Mouse (Mus musculus): ENCODE measurements around the gene Nell2. TPM values are rescaled to one million over a fixed set of nuclear protein-coding genes. Genes with fewer than 3 reads are reported as not detected.

The Nell2 gene
- polyA plus RNA-seq, 1 experiment from 2014 or later = 21.0 TPM

DNA sequence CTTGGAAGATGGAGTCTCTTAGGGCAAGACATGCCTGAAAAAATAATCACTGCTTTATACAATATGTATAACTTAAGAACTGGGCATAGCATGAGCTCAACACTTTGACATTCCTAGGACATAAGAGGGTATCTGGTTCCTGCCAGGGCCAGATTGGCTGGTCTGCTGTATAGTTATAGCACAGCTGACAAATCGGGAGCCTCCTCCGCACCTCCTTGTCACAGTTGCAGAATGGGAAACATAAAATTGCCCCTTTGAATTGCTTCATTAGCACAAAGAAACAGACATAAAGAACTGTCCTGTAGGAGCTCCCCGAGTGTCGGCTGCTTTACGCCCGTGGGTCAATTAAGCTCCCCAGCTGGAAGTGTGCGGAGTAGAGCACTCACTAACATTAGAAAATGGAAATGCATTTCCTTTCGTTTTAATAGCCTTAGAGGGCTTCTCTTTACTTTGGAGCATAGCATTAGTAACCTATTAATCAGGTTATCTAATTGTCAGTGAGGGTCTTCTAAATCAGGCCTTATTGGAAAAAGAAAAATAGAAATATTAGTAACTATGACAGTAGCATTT, 473.2 kb downstream of the Nell2 start:
- H3K4me3 ChIP-seq (ENCODE audit: low read depth, low read length) = no peak overlapping the region
- H3K4me2 ChIP-seq (ENCODE audit: low read length) = no peak overlapping the region
- no peaks in the 10 kb centered on the region for H3K4me1 ChIP-seq (replicated peaks; ENCODE audit: control insufficient read depth, insufficient read depth, low read length)
- DNase-seq (ENCODE audit: low spot score) = no peak
- H3K27me3 ChIP-seq (replicated peaks; ENCODE audit: control insufficient read depth, insufficient read depth, low read length) = no peaks in the 10 kb centered on the region
- H3K27ac ChIP-seq (ENCODE audit: low read depth) = no peak overlapping the region
- H3K9me3 ChIP-seq (ENCODE audit: control insufficient read depth, low read length) = no peaks in the 10 kb centered on the region
- H3K36me3 ChIP-seq (ENCODE audit: control insufficient read depth, insufficient read depth, low read length) = no peaks in the 10 kb centered on the region
- WGBS = 80% methylated on average over 8 of the region's 8 CpGs
- no peak overlapping the region for H3K9ac ChIP-seq (ENCODE audit: low read length)
- ATAC-seq (replicated peaks; ENCODE audit: low FRiP score, low TSS enrichment, low read depth) = no peak

- H3K4me3 ChIP-seq (ENCODE audit: low read depth, low read length) = no peak overlapping the region
- no peaks in the 10 kb centered on the region for H3K27me3 ChIP-seq (replicated peaks; ENCODE audit: control insufficient read depth, insufficient read depth, low read length)
- H3K27ac ChIP-seq (ENCODE audit: low read depth) = no peak overlapping the region
- H3K9ac ChIP-seq (ENCODE audit: low read length) = no peak overlapping the region
- H3K4me2 ChIP-seq (ENCODE audit: low read length) = no peak overlapping the region
- DNase-seq (ENCODE audit: low spot score) = no peak
- no peak for ATAC-seq (replicated peaks; ENCODE audit: low FRiP score, low TSS enrichment, low read depth)
- no peaks in the 10 kb centered on the region for H3K4me1 ChIP-seq (replicated peaks; ENCODE audit: control insufficient read depth, insufficient read depth, low read length)
- WGBS = 71% methylated on average over 6 of the region's 6 CpGs
- H3K36me3 ChIP-seq (ENCODE audit: control insufficient read depth, insufficient read depth, low read length) = no peaks in the 10 kb centered on the region
- H3K9me3 ChIP-seq (ENCODE audit: control insufficient read depth, low read length) = no peaks in the 10 kb centered on the region
These were observed 479.1 kb downstream of the Nell2 start for GRCm38 (mm10) chr15:95049171-95049729.

DNA sequence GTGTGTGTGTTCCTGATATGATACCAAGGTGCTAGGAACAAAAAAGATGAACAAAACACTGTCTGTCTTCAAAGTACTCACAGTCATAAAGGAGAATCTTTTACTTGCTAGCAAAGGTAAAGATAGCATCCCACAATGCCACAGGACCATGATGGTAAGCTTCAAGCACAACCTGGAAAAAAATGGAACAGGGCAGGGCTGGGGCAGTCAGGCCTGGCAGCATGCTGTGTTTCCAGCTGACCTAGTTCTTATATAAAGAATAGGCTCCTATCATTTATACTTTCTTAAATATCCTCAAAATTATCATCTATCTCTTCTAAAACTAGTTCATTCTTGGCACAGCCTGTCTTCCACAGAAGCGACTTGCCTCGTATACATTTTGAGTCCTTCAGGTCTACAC, 480.9 kb downstream of the Nell2 start:
- H3K27me3 ChIP-seq (replicated peaks; ENCODE audit: control insufficient read depth, insufficient read depth, low read length) = no peaks in the 10 kb centered on the region
- no peak overlapping the region for H3K9ac ChIP-seq (ENCODE audit: low read length)
- ATAC-seq (replicated peaks; ENCODE audit: low FRiP score, low TSS enrichment, low read depth) = no peak
- H3K4me3 ChIP-seq (ENCODE audit: low read depth, low read length) = no peak overlapping the region
- 74% methylated on average over 2 of the region's 2 CpGs for WGBS
- no peak for DNase-seq (ENCODE audit: low spot score)
- H3K9me3 ChIP-seq (ENCODE audit: control insufficient read depth, low read length) = no peaks in the 10 kb centered on the region
- no peaks in the 10 kb centered on the region for H3K36me3 ChIP-seq (ENCODE audit: control insufficient read depth, insufficient read depth, low read length)
- no peak overlapping the region for H3K4me2 ChIP-seq (ENCODE audit: low read length)
- no peaks in the 10 kb centered on the region for H3K4me1 ChIP-seq (replicated peaks; ENCODE audit: control insufficient read depth, insufficient read depth, low read length)
- no peak overlapping the region for H3K27ac ChIP-seq (ENCODE audit: low read depth)

GRCm38 (mm10) chr15:95044011-95044410, 484.3 kb downstream of the Nell2 start:
- WGBS = 79% methylated on average over 8 of the region's 8 CpGs
- H3K4me1 ChIP-seq (replicated peaks; ENCODE audit: control insufficient read depth, insufficient read depth, low read length) = no peaks in the 10 kb centered on the region
- no peak overlapping the region for H3K4me2 ChIP-seq (ENCODE audit: low read length)
- H3K27me3 ChIP-seq (replicated peaks; ENCODE audit: control insufficient read depth, insufficient read depth, low read length) = no peaks in the 10 kb centered on the region
- no peak overlapping the region for H3K9ac ChIP-seq (ENCODE audit: low read length)
- no peak for ATAC-seq (replicated peaks; ENCODE audit: low FRiP score, low TSS enrichment, low read depth)
- H3K9me3 ChIP-seq (ENCODE audit: control insufficient read depth, low read length) = no peaks in the 10 kb centered on the region
- no peak overlapping the region for H3K4me3 ChIP-seq (ENCODE audit: low read depth, low read length)
- H3K27ac ChIP-seq (ENCODE audit: low read depth) = no peak overlapping the region
- no peaks in the 10 kb centered on the region for H3K36me3 ChIP-seq (ENCODE audit: control insufficient read depth, insufficient read depth, low read length)
- no peak for DNase-seq (ENCODE audit: low spot score)

GRCm38 (mm10) chr15:95042437-95042836, 485.9 kb downstream of the Nell2 start:
- Histone ChIP-seq H3K27me3 (replicated peaks; ENCODE audit: control insufficient read depth, insufficient read depth, low read length) (no peaks in the 10 kb centered on the region), H3K36me3 (ENCODE audit: control insufficient read depth, insufficient read depth, low read length) (no peaks in the 10 kb centered on the region), H3K9me3 (ENCODE audit: control insufficient read depth, low read length) (no peaks in the 10 kb centered on the region), H3K4me2 (ENCODE audit: low read length) (no peak overlapping the region), H3K4me1 (replicated peaks; ENCODE audit: control insufficient read depth, insufficient read depth, low read length) (no peaks in the 10 kb centered on the region), H3K27ac (ENCODE audit: low read depth) (no peak overlapping the region), H3K4me3 (ENCODE audit: low read depth, low read length) (no peak overlapping the region), H3K9ac (ENCODE audit: low read length) (no peak overlapping the region)
- 88% methylated on average over 9 of the region's 9 CpGs for WGBS
- ATAC-seq (replicated peaks; ENCODE audit: low FRiP score, low TSS enrichment, low read depth) = no peak
- no peak for DNase-seq (ENCODE audit: low spot score)

DNA sequence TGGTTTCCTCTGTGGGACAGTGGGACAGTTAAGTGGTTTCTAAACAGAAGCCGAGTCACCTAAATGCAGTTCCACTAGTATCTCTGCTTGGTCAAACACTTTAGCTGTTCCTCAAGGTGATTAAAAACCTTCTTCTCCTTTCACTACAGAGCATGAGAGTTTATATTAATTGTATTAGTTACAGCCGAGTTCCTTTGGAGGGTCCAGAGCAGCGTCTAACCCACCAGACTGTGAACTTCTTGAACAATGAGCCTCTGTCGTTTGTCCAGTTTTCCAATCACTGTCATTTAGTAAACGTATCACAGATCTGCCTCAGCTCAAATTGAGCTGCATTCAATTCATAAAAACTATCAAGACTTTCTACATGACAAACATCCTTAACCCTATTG, 498.9 kb downstream of the Nell2 start:
- Histone ChIP-seq H3K27me3 (replicated peaks; ENCODE audit: control insufficient read depth, insufficient read depth, low read length) (no peaks in the 10 kb centered on the region), H3K36me3 (ENCODE audit: control insufficient read depth, insufficient read depth, low read length) (no peaks in the 10 kb centered on the region), H3K4me2 (ENCODE audit: low read length) (no peak overlapping the region), H3K9ac (ENCODE audit: low read length) (no peak overlapping the region), H3K4me1 (replicated peaks; ENCODE audit: control insufficient read depth, insufficient read depth, low read length) (no peaks in the 10 kb centered on the region), H3K9me3 (ENCODE audit: control insufficient read depth, low read length) (no peaks in the 10 kb centered on the region), H3K4me3 (ENCODE audit: low read depth, low read length) (no peak overlapping the region), H3K27ac (ENCODE audit: low read depth) (no peak overlapping the region)
- WGBS = 51% methylated on average over 5 of the region's 5 CpGs
- ATAC-seq (replicated peaks; ENCODE audit: low FRiP score, low TSS enrichment, low read depth) (no peak), DNase-seq (ENCODE audit: low spot score) (no peak)

- WGBS = 84% methylated on average over 13 of the region's 13 CpGs
- no peak overlapping the region for H3K4me3 ChIP-seq (ENCODE audit: low read depth, low read length)
- no peak overlapping the region for H3K4me2 ChIP-seq (ENCODE audit: low read length)
- H3K27ac ChIP-seq (ENCODE audit: low read depth) = no peak overlapping the region
- H3K27me3 ChIP-seq (replicated peaks; ENCODE audit: control insufficient read depth, insufficient read depth, low read length) = no peaks in the 10 kb centered on the region
- no peak overlapping the region for H3K9ac ChIP-seq (ENCODE audit: low read length)
- ATAC-seq (replicated peaks; ENCODE audit: low FRiP score, low TSS enrichment, low read depth) (no peak), DNase-seq (ENCODE audit: low spot score) (no peak)
- H3K4me1 ChIP-seq (replicated peaks; ENCODE audit: control insufficient read depth, insufficient read depth, low read length) = no peaks in the 10 kb centered on the region
- H3K9me3 ChIP-seq (ENCODE audit: control insufficient read depth, low read length) = no peaks in the 10 kb centered on the region
- no peaks in the 10 kb centered on the region for H3K36me3 ChIP-seq (ENCODE audit: control insufficient read depth, insufficient read depth, low read length)
These were observed 499.4 kb downstream of the Nell2 start for GRCm38 (mm10) chr15:95028862-95029486.
